Mouse (Mus musculus): Measurements from ENCODE around the gene Chst11. TPM values are rescaled to one million over a fixed set of nuclear protein-coding genes. Genes with fewer than 3 reads are reported as not detected.

Chst11 gene
- total RNA-seq, 2 experiments from 2014 or later, result 30.1 to 33.7 TPM

- no peak for DNase-seq (ENCODE audit: low spot score in 2 of 2)
Measured at GRCm38 (mm10) chr10:83201525-83201924, 216.2 kb downstream of the Chst11 start.

GRCm38 (mm10) chr10:83202906-83203702 is 217.8 kb downstream of the Chst11 start:
- DNase-seq (ENCODE audit: low spot score in 2 of 2), result no peak

GRCm38 (mm10) chr10:83208436-83208835 is 223.1 kb downstream of the Chst11 start:
- DNase-seq (ENCODE audit: low spot score in 2 of 2), result no peak

- no peak for DNase-seq (ENCODE audit: low spot score in 2 of 2)
Measured at GRCm38 (mm10) chr10:83209388-83209787, 224.1 kb downstream of the Chst11 start.

- peak in 1 of 2 experiments; percentile 30 for DNase-seq (ENCODE audit: low spot score in 2 of 2)
Measured at GRCm38 (mm10) chr10:83210122-83210521, 224.8 kb downstream of the Chst11 start.

- DNase-seq (ENCODE audit: low spot score in 2 of 2), result no peak
Measured at GRCm38 (mm10) chr10:83210968-83211583, 225.8 kb downstream of the Chst11 start.

GRCm38 (mm10) chr10:83212618-83213017 is 227.3 kb downstream of the Chst11 start:
- peak in 1 of 2 experiments; percentile 25 for DNase-seq (ENCODE audit: low spot score in 2 of 2)

- DNase-seq (ENCODE audit: low spot score in 2 of 2), result no peak
Measured at GRCm38 (mm10) chr10:83215559-83215958, 230.3 kb downstream of the Chst11 start.

- DNase-seq (ENCODE audit: low spot score in 2 of 2), result no peak
Measured at GRCm38 (mm10) chr10:83217256-83217655, 232.0 kb downstream of the Chst11 start.

GRCm38 (mm10) chr10:83218778-83219177 is 233.5 kb downstream of the Chst11 start:
- no peak for DNase-seq (ENCODE audit: low spot score in 2 of 2)

GRCm38 (mm10) chr10:83219729-83220128 is 234.4 kb downstream of the Chst11 start:
- peak; percentile 61 to 74 for DNase-seq (ENCODE audit: low spot score in 2 of 2)

GRCm38 (mm10) chr10:83220217-83220616 is 234.9 kb downstream of the Chst11 start:
- DNase-seq (ENCODE audit: low spot score in 2 of 2), result no peak

GRCm38 (mm10) chr10:83220847-83221246 is 235.5 kb downstream of the Chst11 start:
- no peak for DNase-seq (ENCODE audit: low spot score in 2 of 2)

- DNase-seq (ENCODE audit: low spot score in 2 of 2), result peak in 1 of 2 experiments; percentile 21
Measured at GRCm38 (mm10) chr10:83224999-83225398, 239.7 kb downstream of the Chst11 start.

GRCm38 (mm10) chr10:83228626-83229025 is 243.3 kb downstream of the Chst11 start:
- no peak for DNase-seq (ENCODE audit: low spot score in 2 of 2)

- DNase-seq (ENCODE audit: low spot score in 2 of 2), result no peak
Measured at GRCm38 (mm10) chr10:83233967-83234366, 248.7 kb downstream of the Chst11 start.

GRCm38 (mm10) chr10:83234391-83234790 is 249.1 kb downstream of the Chst11 start:
- DNase-seq (ENCODE audit: low spot score in 2 of 2), result no peak

- peak in 1 of 2 experiments; percentile 32 for DNase-seq (ENCODE audit: low spot score in 2 of 2)
Measured at GRCm38 (mm10) chr10:83242106-83242686, 256.9 kb downstream of the Chst11 start.

GRCm38 (mm10) chr10:83244131-83244530 is 258.8 kb downstream of the Chst11 start:
- no peak for DNase-seq (ENCODE audit: low spot score in 2 of 2)

All from left cerebral cortex, adult 18-20 months (tissue).